Mouse (Mus musculus) MN1 (cell line): Measurements from ENCODE around the gene Gm39115.
"Not testable (repeated sequence)": the region's sequence is repeated elsewhere in the genome, so short reads cannot be mapped to it uniquely, and the experiment has no call there.

Experiments used
- DNase-seq: peaks from one replicate; pipeline ENCODE4 v3.0.0-alpha.2; 2016; ENCODE audit warnings: low spot score

The Gm39115 gene

DNA sequence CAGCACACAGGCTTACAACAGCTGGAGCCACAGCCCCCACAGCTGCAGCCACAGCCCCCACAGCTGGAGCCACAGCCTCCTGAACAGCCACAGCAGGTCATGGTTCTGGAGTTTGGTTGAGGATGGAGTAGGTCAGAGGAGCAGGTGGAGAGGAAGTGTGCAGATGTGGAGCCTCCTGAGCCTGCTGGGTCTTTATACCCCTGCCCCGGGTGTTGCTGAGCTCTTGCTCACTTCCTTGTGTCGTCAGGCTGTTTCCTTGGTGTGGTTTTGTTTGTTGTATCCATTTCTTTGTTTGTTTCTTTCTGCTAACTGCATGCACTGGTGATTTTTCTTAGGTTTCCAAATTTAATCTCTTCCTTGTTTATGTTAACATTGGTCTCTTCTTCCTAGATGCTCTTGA is at the start of gene Gm39115:
TSS of gene Gm39115 (minus strand) at position 101 of the 400 bp plus-strand sequence.
- DNase-seq: not testable (repeated sequence)

DNA sequence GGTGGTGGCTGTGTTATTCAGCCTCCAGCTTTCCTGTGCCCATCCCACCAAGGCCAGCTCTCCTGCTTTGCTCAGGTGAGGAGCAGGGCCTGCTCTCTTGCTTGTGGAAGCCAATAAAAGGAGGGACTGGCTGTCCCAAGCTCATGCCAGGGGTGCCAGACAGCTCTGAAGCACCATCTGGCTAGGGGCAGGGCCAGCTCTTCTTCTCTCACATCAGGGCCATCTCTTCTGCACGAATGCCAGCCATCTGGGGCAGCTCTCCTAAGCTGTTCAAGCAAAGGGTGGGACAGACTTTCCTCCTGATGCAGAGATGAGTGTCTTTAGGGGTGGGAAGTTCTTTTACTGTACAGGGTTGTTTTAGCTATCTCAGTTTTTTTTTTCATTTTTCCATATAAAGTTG is 45.2 kb upstream of the Gm39115 start:
- DNase-seq: no peak

DNA sequence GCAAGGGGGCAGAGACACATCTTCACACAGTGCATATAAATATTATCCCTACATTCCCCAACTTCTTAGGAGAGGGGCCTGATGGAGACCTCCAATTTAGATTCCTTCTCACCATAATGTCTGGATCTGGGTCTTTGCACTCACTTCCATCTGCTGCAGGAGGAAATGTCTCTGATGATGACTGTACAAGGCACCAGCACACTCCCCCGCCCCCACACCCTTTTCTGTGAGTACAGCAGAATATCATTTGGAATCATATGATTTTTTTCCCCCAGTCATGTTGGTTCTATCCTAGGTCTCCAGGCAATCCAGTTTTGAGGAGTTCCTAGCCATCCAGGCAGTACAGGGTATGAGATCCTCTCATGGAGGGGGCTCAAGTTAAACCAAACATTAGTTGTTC is 42.9 kb upstream of the Gm39115 start:
- no peak for DNase-seq

DNA sequence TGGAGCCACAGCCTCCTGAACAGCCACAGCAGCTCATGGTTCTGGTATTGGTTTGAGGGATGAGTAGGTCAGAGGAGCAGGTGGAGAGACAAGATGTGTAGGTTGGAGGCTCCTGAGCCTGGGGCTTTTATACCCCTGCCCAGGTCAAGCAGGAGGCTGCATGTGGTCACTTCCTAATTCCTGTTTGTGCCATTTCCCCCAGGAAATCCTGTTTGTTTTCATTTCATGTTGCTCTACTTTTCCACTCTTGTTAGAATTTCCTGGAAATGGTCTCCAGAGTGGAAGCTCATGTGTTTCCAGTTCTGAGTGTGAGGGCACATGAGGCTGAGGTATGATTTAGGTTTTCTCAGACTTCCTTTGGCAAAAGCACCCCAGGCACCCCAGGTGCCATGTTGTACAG is 40.1 kb upstream of the Gm39115 start, which contains the start of gene Krtap5-2:
TSS of gene Krtap5-2 (minus strand) at position 101 of the 400 bp plus-strand sequence.
- not testable (repeated sequence) for DNase-seq

DNA sequence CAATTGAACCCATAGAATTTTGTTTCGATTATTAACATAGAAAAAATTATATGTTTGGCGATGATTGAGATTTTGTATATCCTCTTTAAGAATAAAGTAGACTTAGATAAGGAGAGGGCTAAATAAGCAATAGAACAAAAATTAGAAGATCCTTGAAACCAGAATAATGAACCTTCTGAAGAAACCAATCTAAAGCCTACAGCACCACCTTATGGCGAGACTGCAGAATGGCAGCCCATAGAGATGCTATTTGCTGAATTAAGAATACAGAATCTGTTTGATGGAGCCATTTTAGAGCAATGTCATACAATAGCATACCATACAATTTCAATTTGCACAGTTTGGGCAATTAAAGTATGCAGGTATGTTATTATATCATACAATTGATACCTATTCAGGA is 34.0 kb upstream of the Gm39115 start:
- DNase-seq: peak; percentile 58

DNA sequence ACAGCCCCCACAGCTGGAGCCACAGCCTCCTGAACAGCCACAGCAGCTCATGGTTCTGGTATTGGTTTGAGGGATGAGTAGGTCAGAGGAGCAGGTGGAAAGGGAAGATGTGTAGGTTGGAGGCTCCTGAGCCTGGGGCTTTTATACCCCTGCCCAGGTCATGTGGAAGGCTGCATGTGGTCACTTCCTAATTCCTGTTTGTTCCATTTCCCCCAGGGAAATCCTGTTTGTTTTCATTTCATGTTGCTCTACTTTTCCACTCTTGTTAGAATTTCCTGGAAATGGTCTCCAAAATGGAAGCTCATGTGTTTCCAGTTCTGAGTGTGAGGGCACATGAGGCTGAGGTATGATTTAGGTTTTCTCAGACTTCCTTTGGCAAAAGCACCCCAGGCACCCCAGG is 29.8 kb upstream of the Gm39115 start, which contains the start of gene Gm4553:
TSS of gene Gm4553 (minus strand) at position 101 of the 400 bp plus-strand sequence.
- not testable (repeated sequence) for DNase-seq

DNA sequence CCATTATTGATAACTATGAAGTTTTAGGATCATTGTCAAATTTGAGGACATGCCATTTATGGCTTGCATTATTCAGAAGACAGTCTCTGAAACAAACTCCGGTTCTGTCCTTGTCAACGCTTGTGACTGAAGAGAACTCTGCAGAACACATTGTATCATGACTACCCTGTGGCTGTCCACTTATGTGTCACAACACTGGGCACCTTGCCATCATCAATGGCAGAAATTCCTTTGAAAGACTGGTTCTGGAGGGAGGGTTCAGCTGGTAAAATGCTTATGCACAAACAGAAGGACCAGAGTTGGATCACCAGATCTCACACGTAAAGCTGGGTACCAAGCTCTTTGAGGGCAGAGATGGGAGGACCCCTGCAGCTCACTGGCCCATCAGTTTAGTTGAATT is 23.5 kb upstream of the Gm39115 start:
- no peak for DNase-seq

DNA sequence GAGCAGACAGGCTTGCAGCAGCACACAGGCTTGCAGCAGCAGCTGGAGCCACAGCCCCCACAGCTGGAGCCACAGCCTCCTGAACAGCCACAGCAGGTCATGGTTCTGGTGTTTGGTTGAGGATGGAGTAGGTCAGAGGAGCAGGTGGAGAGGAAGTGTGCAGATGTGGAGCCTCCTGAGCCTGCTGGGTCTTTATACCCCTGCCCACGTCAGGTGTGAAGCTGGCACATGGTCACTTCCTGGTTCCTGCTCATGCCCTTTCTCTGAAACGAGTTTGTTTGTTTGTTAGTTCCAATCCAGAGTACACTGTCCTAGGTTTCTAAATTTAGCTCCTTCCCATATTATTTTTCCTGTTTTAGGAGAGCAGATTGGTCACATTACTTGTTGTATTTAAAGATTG is 21.2 kb upstream of the Gm39115 start, which contains the start of gene Gm29735:
TSS of gene Gm29735 (minus strand) at position 101 of the 400 bp plus-strand sequence.
- DNase-seq: not testable (repeated sequence)

DNA sequence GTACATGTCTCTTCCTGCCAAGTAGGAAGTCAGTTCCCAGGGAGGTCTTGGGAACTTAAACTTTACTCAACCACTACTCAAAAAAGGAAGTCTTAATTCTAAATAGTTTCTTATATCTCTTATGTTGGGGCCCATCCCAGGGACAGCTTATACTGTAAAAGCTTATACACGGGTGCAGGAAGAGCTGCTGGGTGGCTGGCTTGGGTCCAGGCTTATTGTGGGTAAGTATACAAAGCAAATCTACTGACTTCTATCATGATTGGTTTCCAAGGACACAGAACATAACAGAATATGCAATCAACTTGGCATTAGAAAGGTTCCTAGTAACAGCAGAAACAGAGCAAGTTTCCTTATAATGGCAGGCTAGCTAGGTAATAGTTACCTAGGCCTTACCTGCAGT is 19.5 kb upstream of the Gm39115 start:
- no peak for DNase-seq

DNA sequence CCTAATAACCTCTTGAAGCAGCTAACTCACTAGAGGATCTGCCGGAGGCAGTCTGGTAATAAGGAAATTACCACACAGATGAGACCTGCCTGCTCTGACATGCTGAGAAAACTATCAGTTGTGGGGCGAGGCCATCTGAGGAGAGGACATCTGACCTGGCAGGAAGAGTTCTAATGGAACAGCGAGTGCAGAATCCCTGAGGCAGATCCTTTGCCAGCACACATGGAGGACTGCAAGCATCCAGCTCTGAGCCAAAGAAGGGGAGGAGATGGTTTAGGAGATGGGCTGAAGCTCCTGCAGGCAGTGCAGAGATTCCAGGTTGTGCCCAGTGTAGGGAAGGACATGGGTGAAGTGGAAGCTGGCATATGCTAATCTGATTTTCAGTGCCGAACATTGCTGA is 16.4 kb upstream of the Gm39115 start:
- no peak for DNase-seq

DNA sequence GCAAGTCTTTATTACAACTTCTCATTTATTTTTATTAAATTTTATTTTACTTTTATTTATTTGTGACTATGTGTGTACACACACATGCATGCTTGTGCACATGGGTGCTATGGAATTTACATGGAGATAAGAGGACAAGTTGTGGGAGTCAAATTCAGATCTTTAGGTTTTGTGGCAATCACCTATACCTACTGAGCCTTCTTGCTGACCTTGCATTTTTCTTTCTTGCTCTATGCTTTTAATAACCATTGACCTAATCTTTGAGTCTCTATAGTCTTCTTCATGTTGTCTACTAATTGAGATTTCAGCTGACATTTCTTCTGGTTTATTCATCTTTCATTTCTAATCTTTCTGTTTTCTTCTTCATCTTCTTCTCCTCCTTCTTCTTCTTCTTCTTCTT is 12.8 kb upstream of the Gm39115 start:
- DNase-seq: no peak

DNA sequence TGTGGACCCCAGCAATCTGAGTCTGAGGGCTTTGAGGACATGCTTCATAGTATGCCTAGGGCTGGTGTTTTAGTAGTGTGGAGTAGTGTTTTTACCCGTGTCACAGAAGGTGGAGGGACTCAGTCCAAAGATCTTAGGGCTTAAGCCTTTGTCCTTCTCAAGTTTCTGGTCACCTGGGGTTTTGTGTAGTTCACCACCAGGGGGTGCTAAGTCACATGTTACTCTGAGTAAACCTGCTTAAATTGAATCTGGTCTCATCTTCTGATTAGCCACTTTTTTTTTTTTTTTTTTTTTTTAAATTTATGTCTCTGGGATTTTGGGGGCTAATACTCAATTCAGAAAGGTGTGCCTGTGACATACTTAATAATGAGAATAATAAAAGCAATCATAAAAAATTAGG is 10.2 kb upstream of the Gm39115 start:
- DNase-seq: peak; percentile 59

DNA sequence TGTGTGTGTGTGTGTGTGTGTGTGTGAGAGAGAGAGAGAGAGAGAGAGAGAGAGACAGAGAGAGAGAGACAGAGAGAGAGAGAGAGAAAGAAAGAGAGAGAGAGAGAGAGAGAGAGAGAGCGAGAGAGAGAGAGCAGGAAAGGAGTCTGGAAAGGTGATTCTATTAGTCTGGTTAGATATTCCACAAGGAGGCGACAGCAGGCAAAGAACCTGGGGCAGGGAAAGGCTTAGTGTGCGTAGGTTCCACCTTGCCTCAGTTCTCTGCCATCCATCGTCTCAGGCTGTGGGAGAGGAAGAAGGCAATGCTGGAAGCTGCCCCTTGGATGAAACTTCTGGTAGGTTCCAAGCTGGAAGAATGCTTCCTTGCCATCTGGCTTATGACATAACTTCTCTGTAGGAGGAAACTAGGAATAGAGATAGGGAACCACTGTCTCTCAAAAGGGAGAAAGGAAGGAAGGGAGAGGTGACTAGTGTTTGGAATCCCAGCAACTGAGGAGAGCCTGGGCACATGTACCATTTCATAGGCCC is 9.6 kb upstream of the Gm39115 start:
- no peak for DNase-seq

DNA sequence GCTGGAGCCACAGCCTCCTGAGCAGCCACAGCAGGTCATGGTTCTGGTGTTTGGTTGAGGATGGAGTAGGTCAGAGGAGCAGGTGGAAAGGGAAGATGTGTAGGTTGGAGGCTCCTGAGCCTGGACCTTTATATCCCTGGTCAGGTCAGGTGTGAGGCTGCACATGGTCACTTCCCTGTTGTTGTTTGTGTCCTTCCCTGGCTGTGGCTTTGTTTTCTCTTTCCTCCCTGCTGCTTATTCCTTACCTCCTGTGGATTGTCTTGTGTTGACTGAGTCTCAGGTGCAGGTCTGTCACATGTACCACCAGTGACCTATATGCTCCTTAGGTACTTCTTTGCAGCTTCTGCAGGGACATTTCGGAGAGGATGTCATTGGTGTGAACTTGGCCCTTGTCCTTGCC is 8.7 kb upstream of the Gm39115 start, which contains the start of gene Gm45337:
TSS of gene Gm45337 (minus strand) at position 101 of the 400 bp plus-strand sequence.
- no peak for DNase-seq

DNA sequence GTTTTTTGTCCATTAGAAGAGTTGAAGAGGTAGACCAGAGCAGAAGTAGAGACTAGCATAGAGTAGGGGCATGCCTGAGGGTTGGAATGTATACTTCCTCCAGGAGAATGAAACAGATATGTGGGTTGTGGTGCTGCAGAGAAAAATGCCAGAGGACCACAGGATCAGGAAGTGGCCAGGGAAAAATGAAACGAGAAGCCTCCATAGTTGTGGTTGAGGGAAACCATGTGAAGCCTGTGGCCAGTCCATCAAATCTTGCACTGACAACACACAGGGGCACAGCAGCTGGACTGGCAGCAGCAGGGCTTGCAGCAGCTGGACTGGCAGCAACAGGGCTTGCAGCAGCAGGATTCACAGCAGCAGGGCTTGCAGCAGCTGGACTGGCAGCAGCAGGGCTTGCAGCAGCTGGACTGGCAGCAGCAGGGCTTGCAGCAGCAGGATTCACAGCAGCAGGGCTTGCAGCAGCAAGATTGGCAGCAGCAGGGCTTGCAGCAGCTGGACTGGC is 7.7 kb upstream of the Gm39115 start:
- DNase-seq: not testable (repeated sequence)

DNA sequence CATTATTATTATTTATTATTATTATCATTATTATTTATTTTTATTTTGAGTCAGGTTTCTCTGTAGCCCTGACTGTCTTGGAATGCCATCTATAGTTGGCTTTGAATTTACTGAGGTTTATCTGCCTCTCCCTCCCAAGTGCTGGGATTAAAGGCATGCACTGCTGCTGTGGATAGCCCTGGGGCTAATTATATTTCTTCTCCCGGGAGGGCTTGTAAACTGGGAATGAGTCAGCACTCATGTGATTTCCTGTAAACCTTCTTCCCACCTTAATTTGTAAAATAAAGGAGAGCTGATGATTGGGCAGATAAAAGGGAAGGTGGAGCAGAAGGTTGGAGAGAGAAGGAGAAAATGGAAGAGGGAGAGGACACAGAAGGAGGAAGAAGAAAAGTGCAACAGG is 4.9 kb upstream of the Gm39115 start:
- DNase-seq: peak; percentile 16

DNA sequence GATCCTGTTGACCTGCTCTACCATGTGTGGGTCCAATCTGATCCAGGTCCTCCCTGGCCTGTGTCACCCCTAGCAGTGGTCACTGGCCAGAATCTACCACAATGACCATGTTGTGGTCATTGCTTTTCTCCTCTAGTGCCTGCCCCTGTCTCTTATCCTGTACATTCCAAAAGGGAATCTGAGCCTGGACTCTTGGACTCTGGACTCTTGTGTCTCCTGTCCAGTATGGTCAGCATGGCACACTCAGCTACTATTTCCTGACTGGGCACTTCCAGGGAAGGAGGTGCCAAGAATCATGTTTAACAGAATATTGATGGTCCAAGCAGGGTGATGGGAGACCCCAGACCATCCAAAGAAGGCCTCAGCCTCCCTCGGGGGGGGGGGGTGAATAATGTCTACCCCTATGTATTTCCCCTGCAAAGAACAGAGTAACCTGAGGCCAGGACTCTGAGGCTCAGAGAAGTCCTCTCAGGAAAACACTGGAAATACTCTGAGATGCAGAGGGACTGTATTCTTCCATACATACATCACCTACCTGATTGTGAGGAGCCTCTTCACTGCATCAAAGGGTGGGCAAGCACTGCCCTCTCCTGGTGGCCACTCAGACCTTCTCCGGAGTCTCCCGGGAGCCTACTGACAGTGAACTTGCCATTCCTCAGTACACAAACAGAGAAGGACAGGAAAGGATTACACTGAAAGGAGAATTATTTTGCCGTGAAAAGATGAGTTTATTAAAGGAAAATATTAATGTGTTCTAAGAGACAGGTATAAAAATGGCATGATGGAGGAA is 1.4 kb downstream of the Gm39115 start:
- DNase-seq: peak; percentile 45

DNA sequence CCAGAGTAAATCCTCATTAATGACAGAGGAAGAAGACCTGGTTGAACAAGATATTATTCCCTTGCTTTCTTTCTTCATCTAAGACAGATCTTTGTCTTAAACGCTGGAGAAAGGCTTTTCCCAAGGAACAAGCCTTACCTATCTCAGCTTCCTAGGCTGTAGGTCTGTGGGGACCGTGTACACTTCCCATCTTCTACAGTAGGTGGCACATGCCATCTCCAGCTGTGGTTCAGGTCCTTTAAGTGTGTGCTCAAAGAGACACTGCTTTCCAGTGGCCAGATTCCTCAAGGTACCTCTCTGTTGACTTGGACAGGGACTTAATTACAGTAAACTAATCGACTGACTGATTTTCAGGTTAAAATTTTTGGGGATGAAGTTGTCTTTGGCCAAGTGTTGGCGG is 7.0 kb downstream of the Gm39115 start:
- no peak for DNase-seq

DNA sequence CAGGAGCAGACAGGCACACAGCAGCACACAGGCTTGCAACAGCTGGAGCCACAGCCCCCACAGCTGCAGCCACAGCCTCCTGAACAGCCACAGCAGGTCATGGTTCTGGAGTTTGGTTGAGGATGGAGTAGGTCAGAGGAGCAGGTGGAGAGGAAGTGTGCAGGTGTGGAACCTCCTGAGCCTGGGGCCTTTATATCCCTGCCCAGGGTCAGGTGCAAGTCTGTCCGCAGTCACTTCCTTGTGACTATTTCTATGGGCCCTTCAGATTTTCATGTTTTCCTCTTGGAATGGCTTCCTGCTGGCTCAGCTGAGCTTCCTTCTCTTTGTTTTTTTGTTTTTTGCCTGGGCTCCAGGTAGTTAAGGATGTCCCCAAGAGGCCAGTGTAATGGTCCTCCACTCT is 15.2 kb downstream of the Gm39115 start, which contains the start of gene Gm45618:
TSS of gene Gm45618 (minus strand) at position 101 of the 400 bp plus-strand sequence.
- not testable (repeated sequence) for DNase-seq

DNA sequence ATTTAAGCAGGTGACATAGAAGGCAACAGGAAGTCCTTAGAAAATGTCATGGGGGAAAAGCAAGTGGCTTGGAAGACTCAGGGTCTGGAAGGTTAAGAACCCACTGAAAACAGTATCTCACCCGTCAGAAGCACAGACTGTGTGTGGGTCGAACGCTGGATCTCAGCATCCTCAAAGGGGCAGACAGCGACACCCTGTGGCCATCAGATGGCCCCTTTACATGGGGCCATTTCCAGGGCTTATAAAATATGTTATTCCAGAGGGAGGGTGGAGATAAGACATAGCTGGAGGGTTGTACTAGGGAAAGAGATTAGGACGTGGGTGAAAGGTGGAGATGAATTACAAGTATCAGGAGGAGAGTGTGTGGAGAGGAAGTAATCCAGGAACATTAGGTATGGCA is 16.2 kb downstream of the Gm39115 start:
- no peak for DNase-seq

DNA sequence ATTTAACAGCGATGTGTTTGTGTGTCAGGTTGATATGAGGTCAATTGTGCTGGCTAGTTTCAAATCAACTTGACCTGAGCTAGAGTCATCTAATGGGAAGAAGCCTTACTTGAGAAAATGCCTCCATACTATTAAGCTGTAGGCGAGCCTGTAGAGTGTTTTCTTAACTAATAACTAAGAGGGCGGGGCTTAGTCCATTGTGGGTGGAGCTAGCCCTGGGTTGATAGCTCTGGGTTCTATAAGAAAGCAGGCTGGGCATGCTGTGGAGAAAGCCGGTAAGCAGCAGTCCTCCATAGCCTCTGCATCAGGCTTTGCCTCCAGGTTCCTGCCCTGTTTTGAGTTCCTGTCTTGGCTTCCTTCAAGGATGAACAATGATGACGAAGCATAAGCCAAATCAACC is 31.1 kb downstream of the Gm39115 start:
- no peak for DNase-seq

DNA sequence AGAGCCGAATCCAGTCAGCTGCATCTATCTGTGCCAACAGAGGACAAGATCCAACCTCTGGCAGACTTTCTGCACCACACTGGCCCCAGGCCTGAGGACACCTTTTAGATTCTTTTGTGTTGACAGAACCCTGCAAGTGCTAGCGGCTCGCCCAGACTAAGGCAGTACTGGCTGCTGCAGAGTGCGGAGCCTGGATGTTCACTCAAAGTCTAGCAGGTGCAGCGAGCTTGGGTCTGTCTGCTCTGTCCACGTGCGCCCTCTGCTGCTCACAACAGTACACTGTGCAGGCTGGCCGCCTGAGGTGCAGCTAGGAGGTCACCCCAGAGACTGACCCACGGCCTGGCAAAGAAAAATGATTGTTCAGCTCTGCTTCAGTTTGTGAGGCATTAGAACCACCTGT is 38.1 kb downstream of the Gm39115 start:
- DNase-seq: peak; percentile 87

DNA sequence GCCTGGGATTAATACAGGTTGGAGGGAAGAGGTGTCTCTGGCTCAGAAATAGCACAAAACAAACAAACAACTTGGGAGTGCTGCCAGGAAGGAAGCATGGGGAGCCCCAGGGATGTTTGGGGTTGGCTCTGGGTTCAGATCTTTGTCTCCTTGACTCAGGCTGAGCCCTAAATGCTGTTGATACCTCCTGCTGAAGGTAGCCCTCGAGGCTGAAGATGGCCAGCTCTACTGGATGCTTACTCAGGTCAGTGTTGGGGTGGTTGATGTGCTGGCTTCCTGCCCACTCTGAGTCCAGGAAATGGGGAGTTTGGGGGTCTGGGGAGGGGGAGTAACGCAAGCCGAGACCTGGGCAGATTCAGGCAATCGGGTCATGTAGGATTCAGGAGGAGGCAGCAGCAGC is 39.1 kb downstream of the Gm39115 start:
- DNase-seq: no peak
